Mouse (Mus musculus): ENCODE results near the gene Epas1.

The Epas1 gene
- long read RNA-seq, experiment 1, full-length matches to known transcripts, result 6 of 22 reads
- long read RNA-seq, experiment 1, partial matches to known transcripts, result 3 of 22 reads
- long read RNA-seq, experiment 1, other reads (novel, unspliced or antisense), result 13 of 22 reads
- long read RNA-seq, experiment 2, partial matches to known transcripts, result 3 of 20 reads
- long read RNA-seq, experiment 2, other reads (novel, unspliced or antisense), result 17 of 20 reads

DNA sequence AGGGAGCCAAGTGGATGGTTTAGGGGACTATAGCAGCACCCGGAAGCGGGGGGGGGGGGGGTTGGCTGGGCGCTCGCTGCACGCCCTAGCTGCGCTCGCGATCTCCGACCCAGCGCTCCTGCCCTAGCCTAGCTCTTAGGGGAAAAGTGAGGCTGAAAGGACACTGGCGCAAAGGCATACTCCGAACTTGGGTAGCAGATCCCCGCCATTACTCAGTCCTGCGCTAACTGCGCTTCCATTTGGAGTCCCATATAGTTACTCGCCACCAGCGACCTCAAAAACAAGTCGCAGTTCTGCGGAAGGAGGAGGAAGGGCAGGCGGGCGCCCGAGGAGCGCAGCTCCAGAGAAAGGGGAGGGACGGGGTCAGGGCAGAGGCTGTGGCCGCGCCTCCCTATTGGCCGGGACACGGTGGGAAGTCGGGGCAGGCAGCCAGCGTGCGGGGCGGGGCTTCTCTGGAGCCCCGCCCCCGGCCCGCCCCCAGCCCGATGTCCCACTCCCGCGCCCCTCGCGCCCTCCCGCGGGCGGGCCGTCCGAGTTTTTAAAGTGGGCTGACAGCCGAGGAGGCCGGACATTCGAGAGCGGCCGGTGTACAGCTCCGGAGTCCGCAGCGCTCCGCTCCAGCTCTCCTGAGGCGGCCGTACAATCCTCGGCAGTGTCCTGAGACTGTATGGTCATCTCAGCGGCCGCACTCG lies at the start of gene Epas1:
Epas1 (plus strand) TSS at position 571 of the 692 bp plus-strand sequence.
- intact Hi-C loops (cut with DNase I), result loop anchor here (5.0 to 10.0 kb wide), 2 partner anchors 152 to 221 kb away; no protein-coding TSS in a partner anchor

DNA sequence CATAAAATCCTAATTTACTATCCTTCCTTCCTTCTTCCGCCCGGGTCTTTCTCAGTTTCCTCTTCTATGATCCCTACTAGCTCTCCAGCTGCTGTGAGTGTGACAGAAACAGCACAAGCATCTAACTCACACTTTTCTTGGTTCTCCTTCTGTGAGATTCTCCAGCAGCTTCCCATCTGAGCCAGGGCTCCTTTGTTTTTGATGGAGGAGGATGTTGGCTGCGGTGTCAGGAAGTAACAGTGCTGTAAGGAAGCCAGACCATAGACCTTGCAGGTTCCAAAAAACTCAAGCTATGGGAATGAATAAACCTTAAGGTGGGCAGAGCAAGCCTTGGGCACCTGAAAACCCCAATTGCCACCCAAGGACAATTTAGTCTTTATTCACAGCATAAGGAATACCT lies 48.3 kb upstream of the Epas1 start:
- intact Hi-C loops (cut with DNase I), result no loop called here

- intact Hi-C loops (cut with DNase I), result no loop called here
These were observed 47.0 kb upstream of the Epas1 start for GRCm38 (mm10) chr17:86706467-86706866.

DNA sequence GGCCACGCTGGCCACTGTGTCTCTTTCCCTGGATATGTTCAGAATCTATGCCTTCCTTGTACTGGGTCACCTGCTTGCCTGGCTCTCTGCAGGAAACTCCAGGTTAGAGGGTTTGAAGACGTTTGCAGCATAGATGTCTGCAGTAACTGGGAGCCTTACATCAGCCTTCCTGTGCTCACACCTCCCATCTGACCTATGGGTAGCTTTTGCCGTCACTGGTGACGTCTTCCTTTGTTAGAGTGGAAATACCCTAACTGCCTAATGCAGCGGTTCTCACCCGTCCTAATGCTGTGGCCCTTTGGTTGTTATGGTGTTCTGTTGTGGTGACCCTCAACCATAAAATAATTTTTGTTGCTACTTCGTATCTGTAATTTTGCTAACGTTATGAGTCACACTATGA lies 43.7 kb upstream of the Epas1 start:
- intact Hi-C loops (cut with DNase I), result no loop called here

- intact Hi-C loops (cut with DNase I), result no loop called here
These were observed 43.1 kb upstream of the Epas1 start for GRCm38 (mm10) chr17:86710379-86710778.

DNA sequence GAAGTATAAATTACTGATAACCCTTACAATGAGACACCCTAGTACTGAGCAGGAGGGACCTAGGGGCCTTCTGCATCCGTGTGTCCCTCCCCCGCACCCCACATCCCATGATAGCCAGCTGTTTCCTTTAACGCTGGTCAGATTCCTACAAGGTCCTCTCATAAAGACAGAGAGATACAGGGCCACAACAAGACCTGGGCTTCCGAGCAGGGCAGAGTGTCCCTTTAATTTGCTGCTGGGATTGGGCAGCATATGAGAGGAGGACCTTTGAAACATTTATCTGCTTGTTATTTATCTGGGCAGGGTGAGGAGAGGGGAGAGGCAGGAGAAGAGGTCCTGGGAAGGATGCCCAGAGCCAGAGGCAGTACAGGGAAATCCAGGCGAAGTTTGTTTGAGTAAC lies 41.6 kb upstream of the Epas1 start:
- intact Hi-C loops (cut with DNase I), result no loop called here

GRCm38 (mm10) chr17:86712601-86713000 lies 40.9 kb upstream of the Epas1 start:
- intact Hi-C loops (cut with DNase I), result no loop called here

DNA sequence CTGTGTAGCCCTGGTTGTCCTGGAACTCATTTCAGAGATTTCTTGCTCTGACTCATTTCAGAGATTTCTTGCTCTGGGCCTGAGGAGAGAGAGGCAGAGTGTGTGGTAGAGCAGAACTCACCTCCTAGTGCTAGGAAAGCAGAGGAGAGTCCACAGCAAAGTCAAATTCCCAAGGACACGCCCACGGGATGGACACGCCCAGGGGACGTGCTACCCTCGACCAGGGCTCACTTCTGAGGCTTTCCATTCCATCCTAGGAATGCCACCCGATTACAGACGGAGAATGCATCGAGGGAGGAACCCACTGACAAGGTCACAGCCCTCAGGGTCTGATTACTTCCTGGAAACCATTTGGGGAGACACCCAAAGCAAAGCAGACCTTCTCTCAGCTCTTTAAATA lies 39.9 kb upstream of the Epas1 start:
- intact Hi-C loops (cut with DNase I), result no loop called here

DNA sequence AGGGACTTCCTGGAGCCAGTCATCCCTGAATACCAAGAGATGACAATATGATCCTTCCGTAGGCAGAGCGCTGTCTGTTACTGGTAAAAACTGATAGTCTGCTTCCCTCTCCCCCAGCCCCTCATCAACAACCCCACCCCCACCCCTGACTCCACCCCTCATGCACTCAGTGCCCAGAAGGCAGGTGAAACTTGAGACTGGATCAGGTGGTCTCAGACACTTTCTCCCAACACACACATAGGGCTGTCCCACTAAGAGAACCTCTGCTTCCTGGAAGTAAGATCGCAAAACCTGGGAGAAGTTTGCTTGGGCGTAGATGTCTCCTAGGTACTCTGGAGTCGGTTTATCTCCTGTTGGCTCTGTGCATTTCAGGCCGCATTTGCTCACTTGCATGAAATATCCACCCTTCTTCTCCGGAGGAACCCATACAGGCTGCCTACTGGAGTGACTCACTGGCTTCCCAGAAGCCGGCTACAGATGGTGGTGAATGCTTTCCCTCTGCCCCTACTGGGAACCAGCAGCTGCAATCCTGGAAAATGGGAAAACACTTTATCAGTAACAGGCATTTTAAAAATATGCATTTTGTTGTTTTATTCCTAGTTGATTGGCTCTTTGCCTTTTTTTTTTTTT lies 28.6 kb upstream of the Epas1 start:
- intact Hi-C loops (cut with DNase I), result no loop called here

GRCm38 (mm10) chr17:86726480-86726879 lies 27.0 kb upstream of the Epas1 start:
- intact Hi-C loops (cut with DNase I), result no loop called here

GRCm38 (mm10) chr17:86727031-86727430 lies 26.5 kb upstream of the Epas1 start:
- intact Hi-C loops (cut with DNase I), result no loop called here

DNA sequence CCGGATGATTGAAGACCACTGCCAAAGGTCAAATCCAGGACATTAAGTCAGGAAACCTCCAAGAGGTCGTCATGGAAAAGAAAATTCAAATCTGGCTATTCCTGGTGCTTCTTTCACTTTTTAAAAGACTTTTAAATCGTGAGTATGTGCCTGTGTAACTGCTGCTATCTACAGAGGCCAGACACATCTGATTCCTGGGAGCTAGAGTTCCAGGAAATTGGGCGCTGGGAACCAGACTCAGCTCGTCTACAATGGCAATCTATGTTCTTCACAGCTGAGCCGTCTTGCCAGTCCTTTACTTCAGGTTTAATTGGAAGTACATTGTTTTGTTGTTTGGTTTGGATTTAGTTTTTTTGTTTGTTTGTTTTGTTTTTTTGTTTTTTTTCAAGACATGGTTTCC lies 22.2 kb upstream of the Epas1 start:
- intact Hi-C loops (cut with DNase I), result no loop called here

GRCm38 (mm10) chr17:86732024-86732423 lies 21.5 kb upstream of the Epas1 start:
- intact Hi-C loops (cut with DNase I), result no loop called here

DNA sequence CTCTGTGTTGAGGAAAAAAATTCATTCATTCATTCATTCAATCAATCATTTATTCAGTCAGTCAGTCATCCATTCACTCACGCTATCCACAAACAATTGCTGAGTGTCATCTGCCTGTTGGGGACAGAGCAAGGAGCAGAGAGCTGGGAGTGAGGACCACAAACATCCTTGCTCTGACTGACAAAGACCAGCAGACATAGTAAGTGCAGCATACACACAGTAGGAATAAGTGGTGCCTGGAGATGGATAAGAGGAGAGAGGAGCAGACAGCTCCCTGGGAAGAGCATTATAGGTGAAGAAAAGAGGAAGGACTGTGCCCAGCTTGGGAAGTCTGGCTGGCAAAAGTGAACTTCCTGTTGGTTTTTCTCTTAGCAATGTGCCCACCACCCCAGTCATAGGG lies 21.0 kb upstream of the Epas1 start:
- intact Hi-C loops (cut with DNase I), result no loop called here

GRCm38 (mm10) chr17:86733644-86734043 lies 19.9 kb upstream of the Epas1 start:
- intact Hi-C loops (cut with DNase I), result no loop called here

DNA sequence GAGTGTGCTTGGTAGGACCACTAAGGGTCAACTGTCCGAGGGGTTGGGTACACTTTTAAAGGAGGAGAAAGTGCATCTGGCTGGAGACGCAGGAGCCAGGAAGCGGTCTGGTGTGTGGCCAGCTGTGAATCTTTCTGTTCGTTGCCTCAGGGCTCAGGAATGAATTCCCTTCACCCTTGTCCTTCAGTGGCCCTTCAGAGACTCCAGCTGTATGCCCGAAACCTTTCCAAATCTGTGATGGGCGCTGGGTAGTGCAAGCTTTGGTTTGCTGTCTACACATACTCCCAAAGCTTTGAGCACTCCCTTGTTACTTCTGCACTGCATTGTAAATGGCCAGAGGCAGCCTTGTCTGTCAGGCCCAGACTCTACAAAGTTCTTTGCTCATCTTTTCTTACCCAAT lies 15.0 kb upstream of the Epas1 start:
- intact Hi-C loops (cut with DNase I), result no loop called here

DNA sequence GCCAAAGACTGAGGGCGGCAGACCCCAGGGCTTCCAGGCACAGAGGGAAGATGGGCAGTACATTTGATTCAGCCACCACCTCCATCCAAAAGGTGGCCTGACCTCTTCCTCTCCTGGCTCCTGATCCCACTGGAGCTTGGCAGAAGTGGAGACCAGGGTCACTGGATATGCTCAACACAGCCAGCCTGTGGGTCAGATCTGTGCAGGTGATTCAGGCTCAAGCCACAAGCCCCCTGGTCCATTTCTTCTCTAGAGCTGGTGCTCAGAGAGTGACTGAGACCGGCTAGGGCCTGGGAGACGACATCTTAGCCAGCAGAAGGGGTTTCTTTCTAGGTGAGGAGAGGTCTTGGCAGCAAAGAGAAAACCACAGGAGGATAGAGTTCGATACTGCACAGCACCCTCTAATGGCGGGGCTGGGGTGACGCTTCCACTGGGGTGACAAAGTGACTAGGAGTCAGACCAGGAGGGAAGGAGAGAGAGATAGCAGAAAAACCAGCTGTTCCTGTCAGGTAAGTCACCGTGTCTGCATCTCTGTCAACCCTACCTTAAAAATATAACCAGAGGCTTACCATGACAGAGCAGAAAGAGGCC lies 10.1 kb upstream of the Epas1 start:
- intact Hi-C loops (cut with DNase I), result no loop called here

DNA sequence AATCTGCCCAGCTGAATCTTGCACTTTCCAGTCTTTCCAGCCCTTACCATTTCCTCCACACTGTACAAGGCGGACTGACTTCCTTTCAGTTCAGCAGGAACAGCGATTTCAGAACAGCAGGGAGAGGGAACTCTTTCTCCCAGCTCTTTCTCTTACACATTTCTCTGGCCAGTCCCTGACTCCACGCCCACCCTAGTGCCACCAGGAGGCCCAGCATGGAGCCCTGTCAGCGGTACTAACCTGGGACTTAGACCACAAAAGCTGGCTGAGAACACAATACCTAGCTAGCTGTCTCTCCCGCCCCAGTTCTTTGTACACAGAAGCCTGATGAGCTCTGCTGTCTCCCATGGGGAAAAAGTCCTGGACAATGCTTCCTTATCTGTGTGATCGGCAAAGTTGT lies 8.6 kb upstream of the Epas1 start:
- intact Hi-C loops (cut with DNase I), result no loop called here

- intact Hi-C loops (cut with DNase I), result loop anchor here (5.0 to 10.0 kb wide), 2 partner anchors 153 to 219 kb away; no protein-coding TSS in a partner anchor
These were observed 2.1 kb upstream of the Epas1 start for GRCm38 (mm10) chr17:86751373-86751871.

- intact Hi-C loops (cut with DNase I), result loop anchor here (5.0 to 10.0 kb wide), 2 partner anchors 151 to 222 kb away; no protein-coding TSS in a partner anchor
These were observed 668 bp downstream of the Epas1 start for GRCm38 (mm10) chr17:86753931-86754805.
